Mouse (Mus musculus): ENCODE data around the gene Cxcl5. TPM values are rescaled to one million over a fixed set of nuclear protein-coding genes. Genes with fewer than 3 reads are reported as not detected.
"Not testable (repeated sequence)": the region's sequence is repeated elsewhere in the genome, so short reads cannot be mapped to it uniquely, and the experiment has no call there.

Gene Cxcl5
- polyA plus RNA-seq, 1 experiment from 2014 or later, result 0.28 TPM

- Histone ChIP-seq H3K4me1 (no peaks in the 10 kb centered on the region), H3K9ac (no peak overlapping the region), H3K27ac (no peak overlapping the region), H3K36me3 (replicated peaks) (no peaks in the 10 kb centered on the region), H3K9me3 (no peaks in the 10 kb centered on the region), H3K4me2 (no peak overlapping the region), H3K4me3 (no peak overlapping the region), H3K27me3 (replicated peaks) (no peaks in the 10 kb centered on the region)
- ATAC-seq (replicated peaks), result no peak
- WGBS, result 88% methylated on average over 11 of the region's 11 CpGs
Observed at GRCm38 (mm10) chr5:90789306-90790073, 30.3 kb downstream of the Cxcl5 start.

- H3K27me3 ChIP-seq (replicated peaks), result no peaks in the 10 kb centered on the region
- H3K4me3 ChIP-seq, result no peak overlapping the region
- no peak overlapping the region for H3K9ac ChIP-seq
- H3K27ac ChIP-seq, result no peak overlapping the region
- 89% methylated on average over 8 of the region's 8 CpGs for WGBS
- no peak overlapping the region for H3K4me2 ChIP-seq
- H3K36me3 ChIP-seq (replicated peaks), result no peaks in the 10 kb centered on the region
- no peaks in the 10 kb centered on the region for H3K4me1 ChIP-seq
- H3K9me3 ChIP-seq, result no peaks in the 10 kb centered on the region
- no peak for ATAC-seq (replicated peaks)
Observed at GRCm38 (mm10) chr5:90790074-90790502, 30.9 kb downstream of the Cxcl5 start.

DNA sequence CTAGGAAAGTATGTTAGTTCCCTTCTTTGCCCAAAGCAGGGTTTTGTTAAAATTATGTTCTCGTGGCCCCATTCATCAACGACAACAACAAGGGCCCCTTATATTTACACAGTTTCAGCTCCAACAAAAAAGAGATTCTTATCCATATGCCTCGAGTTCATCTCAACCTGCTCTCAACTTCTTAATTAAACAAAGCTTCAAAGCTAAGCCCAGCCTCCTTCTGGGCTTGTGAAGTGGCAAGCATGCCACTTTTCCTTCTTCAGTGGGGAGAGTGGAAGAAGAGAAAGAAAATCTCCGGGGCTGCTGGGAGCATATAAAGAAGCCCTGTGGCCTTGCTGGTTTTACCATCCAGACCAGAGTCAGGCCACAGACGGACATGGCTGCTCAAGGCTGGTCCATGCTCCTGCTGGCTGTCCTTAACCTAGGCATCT, 35.0 kb downstream of the Cxcl5 start, which contains the start of gene Cxcl15:
Gene Cxcl15 (plus strand): TSS at position 340 of the 431 bp plus-strand sequence.
- Histone ChIP-seq H3K27ac (no peak within 1 kb of the TSS), H3K9me3 (no peaks in the 10 kb centered on the region), H3K4me2 (no peak within 1 kb of the TSS), H3K9ac (no peak within 1 kb of the TSS), H3K27me3 (replicated peaks) (no peaks in the 10 kb centered on the region), H3K36me3 (replicated peaks) (no peaks in the 10 kb centered on the region), H3K4me3 (no peak within 1 kb of the TSS), H3K4me1 (no peaks in the 10 kb centered on the region)
- WGBS, result 68% methylated on average over 5 of the region's 5 CpGs
- ATAC-seq (replicated peaks), result no peak

DNA sequence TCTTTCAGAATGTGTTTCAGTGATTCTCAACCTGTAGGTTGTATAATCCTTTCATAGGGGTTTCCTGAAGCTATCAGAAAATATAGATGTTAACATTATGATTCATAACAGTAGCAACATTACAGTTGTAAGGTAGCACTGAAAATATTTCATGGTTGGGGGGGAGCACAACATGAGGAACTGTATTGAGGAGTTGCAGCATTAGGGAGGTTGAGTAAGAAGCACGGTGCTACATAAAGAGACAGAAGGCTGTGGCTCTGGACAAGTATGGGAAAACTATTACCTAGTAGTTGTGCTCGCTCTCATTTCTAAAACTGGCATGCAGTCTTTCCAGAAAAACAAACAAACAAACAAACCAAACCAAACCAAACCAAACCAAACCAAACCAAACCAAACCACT, 36.2 kb downstream of the Cxcl5 start:
- H3K27ac ChIP-seq; H3K9ac ChIP-seq; H3K4me2 ChIP-seq; ATAC-seq (replicated peaks); H3K36me3 ChIP-seq (replicated peaks); H3K4me1 ChIP-seq; H3K27me3 ChIP-seq (replicated peaks); H3K9me3 ChIP-seq; H3K4me3 ChIP-seq: not testable (repeated sequence)
- 85% methylated on average over 2 of the region's 2 CpGs for WGBS

GRCm38 (mm10) chr5:90804574-90804973, 45.4 kb downstream of the Cxcl5 start:
- no peaks in the 10 kb centered on the region for H3K9me3 ChIP-seq

GRCm38 (mm10) chr5:90806050-90806449, 46.9 kb downstream of the Cxcl5 start:
- no peaks in the 10 kb centered on the region for H3K9me3 ChIP-seq
- H3K27me3 ChIP-seq (replicated peaks), result no peaks in the 10 kb centered on the region
- no peak overlapping the region for H3K9ac ChIP-seq
- no peak overlapping the region for H3K4me3 ChIP-seq
- H3K36me3 ChIP-seq (replicated peaks), result no peaks in the 10 kb centered on the region
- ATAC-seq (replicated peaks), result no peak
- H3K4me2 ChIP-seq, result no peak overlapping the region
- H3K27ac ChIP-seq, result no peak overlapping the region
- H3K4me1 ChIP-seq, result no peaks in the 10 kb centered on the region

More at GRCm38 (mm10) chr5:90804574-90804973, 45.4 kb downstream of the Cxcl5 start:
- no peaks in the 10 kb centered on the region for H3K27me3 ChIP-seq (replicated peaks)
- H3K4me3 ChIP-seq, result no peak overlapping the region
- no peak for ATAC-seq (replicated peaks)
- no peaks in the 10 kb centered on the region for H3K36me3 ChIP-seq (replicated peaks)
- H3K4me2 ChIP-seq, result no peak overlapping the region
- no peak overlapping the region for H3K27ac ChIP-seq
- no peaks in the 10 kb centered on the region for H3K4me1 ChIP-seq
- no peak overlapping the region for H3K9ac ChIP-seq

DNA sequence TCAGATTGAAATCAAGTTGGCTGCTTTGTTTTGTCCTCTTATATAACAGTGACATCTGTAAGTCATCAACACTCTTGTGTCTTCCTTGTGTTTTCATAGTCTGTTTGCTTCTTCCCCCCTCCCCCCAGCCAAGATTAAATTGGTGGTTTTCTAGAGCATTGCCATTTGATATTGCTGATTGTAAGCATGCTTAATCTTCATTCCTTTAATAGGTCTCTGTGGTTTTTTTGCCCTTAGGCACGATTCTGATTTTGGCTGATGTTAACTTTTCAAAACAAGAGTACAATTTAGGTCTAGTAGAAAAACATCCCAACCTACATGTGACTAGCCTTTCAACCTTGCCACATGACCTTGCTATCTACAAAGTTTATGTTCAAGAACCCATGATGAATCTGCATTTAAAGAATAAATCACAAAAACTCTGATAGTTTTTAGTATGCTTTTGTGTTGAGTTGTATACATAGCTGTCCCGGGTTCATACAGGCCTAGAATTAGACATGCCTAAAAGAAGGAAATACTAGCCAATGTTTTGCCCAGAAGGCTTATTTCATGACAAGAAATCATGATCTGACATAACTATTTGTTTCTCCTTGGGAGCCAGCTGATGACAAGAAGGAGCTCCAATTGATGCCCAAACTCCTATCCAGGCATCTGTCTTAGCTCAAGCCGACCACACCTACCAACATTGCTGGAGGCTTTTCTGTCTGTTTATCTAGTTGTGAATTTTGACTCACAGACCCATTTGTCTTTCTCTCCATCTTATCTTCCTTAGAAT, 48.2 kb downstream of the Cxcl5 start:
- no peaks in the 10 kb centered on the region for H3K4me1 ChIP-seq
- no peak overlapping the region for H3K9ac ChIP-seq
- WGBS, result 88% methylated on average over 3 of the region's 3 CpGs
- no peak overlapping the region for H3K4me2 ChIP-seq
- ATAC-seq (replicated peaks), result no peak
- no peak overlapping the region for H3K27ac ChIP-seq
- no peaks in the 10 kb centered on the region for H3K27me3 ChIP-seq (replicated peaks)
- no peaks in the 10 kb centered on the region for H3K36me3 ChIP-seq (replicated peaks)
- H3K9me3 ChIP-seq, result no peaks in the 10 kb centered on the region
- no peak overlapping the region for H3K4me3 ChIP-seq

Small RNAs within 50 kb of the gene (microRNA-seq; reads per million reads assigned to microRNA genes)
- gene Gm24322, result not detected

Other genes with a start within 250 kb of the Cxcl5 start
- not detected in 2 replicates for gene Afm, start 240.4 kb upstream of the Cxcl5 start, polyA plus RNA-seq (2015; fragmentation: Nextera tagmentation; extraction: Ambion mirVana)
- 0.09 and 0.13 TPM in 2 replicates for gene 5830473C10Rik, start 198.3 kb upstream of the Cxcl5 start, polyA plus RNA-seq (2015; fragmentation: Nextera tagmentation; extraction: Ambion mirVana)
- gene Rassf6, start 118.7 kb upstream of the Cxcl5 start, polyA plus RNA-seq (2015; fragmentation: Nextera tagmentation; extraction: Ambion mirVana), result 1.4 and 1.8 TPM in 2 replicates
- 0.84 and 1.7 TPM in 2 replicates for gene Ppbp, start 9.2 kb downstream of the Cxcl5 start, polyA plus RNA-seq (2015; fragmentation: Nextera tagmentation; extraction: Ambion mirVana)
- 50.3 and 58.3 TPM in 2 replicates for gene Pf4, start 13.1 kb downstream of the Cxcl5 start, polyA plus RNA-seq (2015; fragmentation: Nextera tagmentation; extraction: Ambion mirVana)
- 0.34 TPM in 1 of 2 replicates, not detected in the other for gene Cxcl3, start 26.7 kb downstream of the Cxcl5 start, polyA plus RNA-seq (2015; fragmentation: Nextera tagmentation; extraction: Ambion mirVana)
- not detected in 2 replicates for gene Cxcl15, start 35.2 kb downstream of the Cxcl5 start, polyA plus RNA-seq (2015; fragmentation: Nextera tagmentation; extraction: Ambion mirVana)
- 0.22 and 0.31 TPM in 2 replicates for gene Cxcl1, start 131.9 kb downstream of the Cxcl5 start, polyA plus RNA-seq (2015; fragmentation: Nextera tagmentation; extraction: Ambion mirVana)
- not detected in 2 replicates for gene Cxcl2, start 144.5 kb downstream of the Cxcl5 start, polyA plus RNA-seq (2015; fragmentation: Nextera tagmentation; extraction: Ambion mirVana)
- gene Mthfd2l, start 171.8 kb downstream of the Cxcl5 start, polyA plus RNA-seq (2015; fragmentation: Nextera tagmentation; extraction: Ambion mirVana), result 59.7 and 65.4 TPM in 2 replicates

Measured in midbrain, embryonic 15.5 days (tissue).